Mouse (Mus musculus): Measurements from ENCODE around the gene Xpo5. TPM values are rescaled to one million over a fixed set of nuclear protein-coding genes. Genes with fewer than 3 reads are reported as not detected.

Gene Xpo5
- total and polyA plus RNA-seq, 3 experiments = 47.5 to 93.4 (median 82.7) TPM

- H3K9me3 ChIP-seq (replicated peaks; ENCODE audit: insufficient read depth, low read length) = no peaks in the 10 kb centered on the region
- no peak for TF ChIP-seq POLR2A (IDR thresholded peaks at IDR 0.05; ENCODE audit: control insufficient read depth in 1 of 2, insufficient read depth in 1 of 2, low read depth in 1 of 2, low read length in 2 of 2, poor library complexity in 1 of 2)
- no peak for TF ChIP-seq POLR2AphosphoS2 (IDR thresholded peaks at IDR 0.05; ENCODE audit: low read length)
- TF ChIP-seq TAL1 (IDR thresholded peaks at IDR 0.05; ENCODE audit: low read length) = no peak
These were observed 62.9 kb downstream of the Xpo5 start for GRCm38 (mm10) chr17:46265502-46265901.

DNA sequence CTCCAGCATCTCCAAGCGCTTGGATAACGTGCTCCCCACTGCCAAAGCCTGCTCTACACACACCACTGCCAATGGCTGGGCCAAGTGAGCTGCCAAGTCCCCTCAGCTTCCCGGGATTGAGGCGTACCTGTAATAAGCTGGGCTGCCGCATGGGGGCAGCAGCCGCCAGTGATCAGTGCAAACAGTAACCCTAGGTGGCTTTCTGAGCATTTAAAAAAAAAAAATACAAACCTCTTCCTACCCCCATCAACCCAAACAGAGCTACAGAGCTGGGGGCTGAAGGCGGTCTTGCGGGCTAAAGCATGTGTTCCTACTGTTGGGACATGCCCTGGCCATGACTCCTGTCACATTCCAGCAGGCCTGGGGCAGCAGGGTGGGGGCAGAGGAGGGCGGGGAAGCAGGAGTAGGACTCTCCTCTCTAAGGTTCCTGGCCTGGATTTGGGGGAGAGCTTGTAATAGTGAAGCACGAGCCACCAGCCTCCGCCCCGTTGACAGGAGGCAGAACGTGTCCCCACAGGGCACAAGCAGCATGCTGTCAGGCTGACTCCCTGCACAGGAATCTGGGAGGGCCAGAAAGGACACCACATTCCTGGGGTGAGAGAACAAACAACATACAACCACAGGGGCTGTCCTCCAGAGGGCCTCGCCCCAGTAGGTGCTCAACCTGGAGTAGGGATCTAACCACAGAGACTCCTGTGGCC lies 63.5 kb downstream of the Xpo5 start:
- no peak overlapping the region for H3K9ac ChIP-seq (ENCODE audit: control insufficient read depth, low read depth, low read length, poor library complexity, severe bottlenecking)

More at GRCm38 (mm10) chr17:46265502-46265901, 62.9 kb downstream of the Xpo5 start:
- Histone ChIP-seq H3K27me3 (ENCODE audit: control insufficient read depth in 1 of 2, insufficient read depth in 2 of 2, low read length in 2 of 2) (no peaks in the 10 kb centered on the region), H3K4me3 (ENCODE audit: control insufficient read depth in 1 of 2, insufficient read depth in 1 of 2, low read depth in 2 of 2, low read length in 2 of 2) (no peak overlapping the region), H3K4me1 (ENCODE audit: control insufficient read depth in 1 of 2, insufficient read depth in 2 of 2, low read length in 2 of 2) (no peaks in the 10 kb centered on the region), H3K79me2 (ENCODE audit: control insufficient read depth, insufficient read depth, low read length, poor library complexity) (no peaks in the 10 kb centered on the region), H3K27ac (ENCODE audit: control insufficient read depth, low read depth, low read length) (no peak overlapping the region), H3K36me3 (ENCODE audit: control insufficient read depth in 1 of 2, insufficient read depth in 2 of 2, low read length in 2 of 2) (peaks cover 0 to 8% of the 10 kb centered on the region in 2 experiments; a peak in 2 of 4 replicates), H3K9ac (ENCODE audit: control insufficient read depth, low read depth, low read length, poor library complexity, severe bottlenecking) (no peak overlapping the region)
- no peak for DNase-seq (ENCODE audit: low read depth, low spot score)

DNA sequence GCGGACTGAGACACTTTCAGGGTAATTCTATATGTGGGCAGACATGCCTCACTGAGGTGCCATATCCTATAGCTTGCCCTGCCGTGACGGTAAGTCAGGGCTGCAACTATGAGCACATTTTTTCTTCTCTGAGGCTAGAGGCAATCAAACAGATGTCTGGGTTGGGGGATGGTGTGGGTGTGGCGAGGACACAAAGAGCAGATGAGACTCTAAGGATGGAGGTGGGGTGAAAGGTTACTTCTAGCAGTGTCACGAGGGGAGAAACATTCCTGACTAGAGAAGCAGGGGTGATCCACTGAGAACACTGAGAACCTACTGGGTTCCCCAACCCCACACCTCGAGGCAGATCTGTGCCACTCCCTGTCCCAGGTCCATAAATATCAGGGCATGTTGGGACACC lies 64.4 kb downstream of the Xpo5 start:
- Histone ChIP-seq H3K79me2 (ENCODE audit: control insufficient read depth, insufficient read depth, low read length, poor library complexity) (no peaks in the 10 kb centered on the region), H3K4me1 (ENCODE audit: control insufficient read depth in 1 of 2, insufficient read depth in 2 of 2, low read length in 2 of 2) (no peaks in the 10 kb centered on the region), H3K4me3 (ENCODE audit: control insufficient read depth in 1 of 2, insufficient read depth in 1 of 2, low read depth in 2 of 2, low read length in 2 of 2) (no peak overlapping the region), H3K9me3 (replicated peaks; ENCODE audit: insufficient read depth, low read length) (no peaks in the 10 kb centered on the region), H3K27ac (ENCODE audit: control insufficient read depth, low read depth, low read length) (no peak overlapping the region), H3K36me3 (ENCODE audit: control insufficient read depth in 1 of 2, insufficient read depth in 2 of 2, low read length in 2 of 2) (peaks cover 0 to 8% of the 10 kb centered on the region in 2 experiments; a peak in 2 of 4 replicates), H3K27me3 (ENCODE audit: control insufficient read depth in 1 of 2, insufficient read depth in 2 of 2, low read length in 2 of 2) (no peaks in the 10 kb centered on the region), H3K9ac (ENCODE audit: control insufficient read depth, low read depth, low read length, poor library complexity, severe bottlenecking) (no peak overlapping the region)
- DNase-seq (ENCODE audit: low read depth, low spot score) = no peak
- TF ChIP-seq CHD1 (IDR thresholded peaks at IDR 0.05; ENCODE audit: low read depth, low read length) (no peak), EP300 (IDR thresholded peaks at IDR 0.05; ENCODE audit: low read depth in 1 of 2, low read length in 2 of 2) (no peak), BHLHE40 (IDR thresholded peaks at IDR 0.05; ENCODE audit: borderline replicate concordance, low read depth, low read length) (no peak), CTCF (IDR thresholded peaks at IDR 0.05 in 2 of 3, conservative IDR thresholded peaks at IDR 0.05 in 1 of 3; ENCODE audit: control insufficient read depth in 1 of 3, insufficient read depth in 1 of 3, low read depth in 2 of 3, low read length in 3 of 3, poor library complexity in 1 of 3, severe bottlenecking in 1 of 3) (no peak), SIN3A (IDR thresholded peaks at IDR 0.05; ENCODE audit: low read length) (no peak), NELFE (IDR thresholded peaks at IDR 0.05; ENCODE audit: low read depth, low read length) (no peak), MYC (IDR thresholded peaks at IDR 0.05; ENCODE audit: low read depth, low read length) (no peak), CHD2 (IDR thresholded peaks at IDR 0.05; ENCODE audit: low read length) (no peak), GATA1 (IDR thresholded peaks at IDR 0.05; ENCODE audit: low read depth, low read length) (no peak), MEF2A (IDR thresholded peaks at IDR 0.05; ENCODE audit: extremely low read depth, insufficient replicate concordance, low read depth, low read length, poor library complexity, severe bottlenecking) (no peak), HCFC1 (IDR thresholded peaks at IDR 0.05; ENCODE audit: low read depth, low read length) (no peak), ELF1 (IDR thresholded peaks at IDR 0.05; ENCODE audit: low read depth, low read length) (no peak), UBTF (IDR thresholded peaks at IDR 0.05; ENCODE audit: borderline replicate concordance, insufficient read depth, low read depth, low read length) (no peak), RAD21 (IDR thresholded peaks at IDR 0.05; ENCODE audit: low read depth, low read length) (no peak), USF1 (IDR thresholded peaks at IDR 0.05; ENCODE audit: low read depth, low read length) (no peak)

More for the DNA sequence above, 63.5 kb downstream of the Xpo5 start:
- Histone ChIP-seq H3K9me3 (replicated peaks; ENCODE audit: insufficient read depth, low read length) (no peaks in the 10 kb centered on the region), H3K36me3 (ENCODE audit: control insufficient read depth in 1 of 2, insufficient read depth in 2 of 2, low read length in 2 of 2) (peaks cover 0 to 8% of the 10 kb centered on the region in 2 experiments; a peak in 2 of 4 replicates), H3K79me2 (ENCODE audit: control insufficient read depth, insufficient read depth, low read length, poor library complexity) (no peaks in the 10 kb centered on the region), H3K4me1 (ENCODE audit: control insufficient read depth in 1 of 2, insufficient read depth in 2 of 2, low read length in 2 of 2) (no peaks in the 10 kb centered on the region), H3K27ac (ENCODE audit: control insufficient read depth, low read depth, low read length) (no peak overlapping the region), H3K4me3 (ENCODE audit: control insufficient read depth in 1 of 2, insufficient read depth in 1 of 2, low read depth in 2 of 2, low read length in 2 of 2) (no peak overlapping the region), H3K27me3 (ENCODE audit: control insufficient read depth in 1 of 2, insufficient read depth in 2 of 2, low read length in 2 of 2) (no peaks in the 10 kb centered on the region)
- no peak for TF ChIP-seq MAZ (IDR thresholded peaks at IDR 0.05; ENCODE audit: low read depth, low read length)
- TF ChIP-seq HCFC1 (IDR thresholded peaks at IDR 0.05; ENCODE audit: low read depth, low read length) = no peak
- peak; percentile 92 for TF ChIP-seq ZNF384 (IDR thresholded peaks at IDR 0.05; ENCODE audit: low read depth, low read length)
- TF ChIP-seq RAD21 (IDR thresholded peaks at IDR 0.05; ENCODE audit: low read depth, low read length) = peak; percentile 85
- TF ChIP-seq UBTF (IDR thresholded peaks at IDR 0.05; ENCODE audit: borderline replicate concordance, insufficient read depth, low read depth, low read length) = no peak
- TF ChIP-seq CHD2 (IDR thresholded peaks at IDR 0.05; ENCODE audit: low read length) = no peak
- no peak for TF ChIP-seq GABPA (IDR thresholded peaks at IDR 0.05; ENCODE audit: low read depth, low read length)
- TF ChIP-seq CTCF (IDR thresholded peaks at IDR 0.05 in 2 of 3, conservative IDR thresholded peaks at IDR 0.05 in 1 of 3; ENCODE audit: control insufficient read depth in 1 of 3, insufficient read depth in 1 of 3, low read depth in 2 of 3, low read length in 3 of 3, poor library complexity in 1 of 3, severe bottlenecking in 1 of 3) = peak; percentile 81 to 89 (median 87)
- no peak for TF ChIP-seq ETS1 (IDR thresholded peaks at IDR 0.05; ENCODE audit: low read depth, low read length)
- TF ChIP-seq ZC3H11A (IDR thresholded peaks at IDR 0.05; ENCODE audit: low read depth, low read length) = peak; percentile 62
- no peak for TF ChIP-seq POLR2AphosphoS5 (IDR thresholded peaks at IDR 0.05; ENCODE audit: borderline replicate concordance, low read depth, low read length)
- TF ChIP-seq POLR2A (IDR thresholded peaks at IDR 0.05; ENCODE audit: control insufficient read depth in 1 of 2, insufficient read depth in 1 of 2, low read depth in 1 of 2, low read length in 2 of 2, poor library complexity in 1 of 2) = no peak
- TF ChIP-seq MAX (IDR thresholded peaks at IDR 0.05; ENCODE audit: low read length) = no peak
- peak; percentile 85 for TF ChIP-seq SMC3 (IDR thresholded peaks at IDR 0.05; ENCODE audit: low read depth, low read length)
- TF ChIP-seq POLR2AphosphoS2 (IDR thresholded peaks at IDR 0.05; ENCODE audit: low read length) = no peak
- TF ChIP-seq MXI1 (IDR thresholded peaks at IDR 0.05; ENCODE audit: low read depth, low read length) = no peak
- TF ChIP-seq ZKSCAN1 (IDR thresholded peaks at IDR 0.05; ENCODE audit: low read depth, low read length) = no peak
- peak; percentile 69 for DNase-seq (ENCODE audit: low read depth, low spot score)

Measured in MEL (cell line).